Mouse (Mus musculus) midbrain, postnatal 0 days (tissue): ENCODE measurements around the gene Grin3b. TPM values are rescaled to one million over a fixed set of nuclear protein-coding genes. Genes with fewer than 3 reads are reported as not detected.

Source experiments
- ATAC-seq: fragments of 200-750 bp; cut with Nextera tagmentation; 2 replicates; pipeline ENCODE4 v1.8.0; 2017; ENCODE audit warnings: moderate number of reproducible peaks, mild to moderate bottlenecking, moderate TSS enrichment, moderate library complexity; ENCODE audit not compliant: low FRiP score
- DNase-seq: peaks from one replicate; pipeline ENCODE4 v3.0.0-alpha.2; 2015; ENCODE audit warnings: low spot score
- H3K27ac ChIP-seq: fragments of 300-500 bp; sonication (generic); 2 replicates; pipeline ENCODE4 v1.5.1; 2014; ENCODE audit warnings: low read depth, mild to moderate bottlenecking, low read length, mixed read lengths
- H3K27me3 ChIP-seq: fragments of 300-500 bp; sonication (generic); 2 replicates; pipeline ENCODE4 v1.6.1; 2014; ENCODE audit warnings: low read length, control low read depth, mixed read lengths; ENCODE audit not compliant: insufficient read depth
- H3K36me3 ChIP-seq: fragments of 300-500 bp; sonication (generic); 2 replicates; pipeline ENCODE4 v1.6.1; 2014; ENCODE audit warnings: low read length, control low read depth, mixed read lengths; ENCODE audit not compliant: insufficient read depth
- H3K4me1 ChIP-seq: fragments of 300-500 bp; sonication (generic); 2 replicates; pipeline ENCODE4 v1.6.1; 2014; ENCODE audit warnings: mild to moderate bottlenecking, control low read depth, antibody characterized with exemption, low read length, mixed read lengths; ENCODE audit not compliant: insufficient read depth
- H3K4me2 ChIP-seq: fragments of 300-500 bp; sonication (generic); 2 replicates; pipeline ENCODE4 v1.6.1; 2014; ENCODE audit warnings: low read depth, mild to moderate bottlenecking, low read length, mixed read lengths; ENCODE audit not compliant: poor library complexity, severe bottlenecking
- H3K4me3 ChIP-seq: fragments of 300-500 bp; sonication (generic); 2 replicates; pipeline ENCODE4 v1.5.1; 2014; ENCODE audit warnings: low read depth, mild to moderate bottlenecking, low read length, moderate library complexity
- H3K9ac ChIP-seq: fragments of 300-500 bp; sonication (generic); replicated peaks from 2 replicates; pipeline ENCODE4 v1.6.1; 2014; ENCODE audit warnings: mild to moderate bottlenecking, low read length, moderate library complexity, mixed read lengths; ENCODE audit not compliant: poor library complexity, severe bottlenecking
- H3K9me3 ChIP-seq: fragments of 300-500 bp; sonication (generic); 2 replicates; pipeline ENCODE4 v1.6.1; 2016; ENCODE audit warnings: low read length, control low read depth
- CTCF ChIP-seq: IDR thresholded peaks from 2 replicates; pipeline ENCODE4 v1.5.1; 2016; ENCODE audit warnings: antibody characterized with exemption, mild to moderate bottlenecking
- WGBS: fragments of 180-500 bp; shearing (Covaris S2); extraction: QIAGEN DNeasy Blood & Tissue Kit; methylation state at CpG from one replicate; pipeline ENCODE4 v1.1.7; 2014; 5-methylcytosine and 5-hydroxymethylcytosine counted together
- polyA plus RNA-seq: library from polyadenylated mRNA; unstranded; fragments of >200 nt; fragmentation: Nextera tagmentation; extraction: Ambion mirVana; gene quantifications from 2 replicates; pipeline ENCODE4 v1.2.1, GENCODE M21; 2015
- total RNA-seq: library from RNA; depleted of rRNA; stranded (reverse); fragments of >200 nt; gene quantifications from 2 replicates; pipeline ENCODE4 v1.2.3, GENCODE M21; 2014

The Grin3b gene
- total and polyA plus RNA-seq, 2 experiments from 2014 or later: 0.21 to 2.2 TPM

DNA sequence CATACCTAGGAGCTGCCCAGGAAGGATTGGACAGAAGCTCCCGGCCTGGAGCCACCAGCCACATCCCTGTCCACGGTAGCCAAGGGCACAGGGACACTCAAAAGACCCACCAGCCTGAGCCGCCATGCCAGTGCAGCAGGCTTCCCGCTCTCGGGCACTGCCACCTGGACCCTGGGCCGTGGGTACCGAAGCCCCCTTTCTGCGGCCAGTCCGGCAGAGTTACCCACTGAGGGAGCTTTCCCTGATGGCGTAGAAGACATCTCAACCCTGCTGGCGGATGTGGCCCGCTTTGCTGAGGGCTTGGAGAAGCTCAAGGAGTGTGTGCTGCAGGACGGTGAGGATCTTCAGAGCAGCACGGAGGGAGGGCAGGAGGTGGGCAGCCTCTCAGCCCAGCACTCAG lies 47.3 kb downstream of the Grin3b start:
- no peak for TF ChIP-seq CTCF
- no peak for DNase-seq
- ATAC-seq: no peak
- Histone ChIP-seq H3K9me3 (no peaks in the 10 kb centered on the region), H3K9ac (no peak overlapping the region), H3K27ac (no peak overlapping the region), H3K4me1 (no peaks in the 10 kb centered on the region), H3K27me3 (peaks cover 27% of the 10 kb centered on the region), H3K36me3 (no peaks in the 10 kb centered on the region), H3K4me3 (no peak overlapping the region), H3K4me2 (no peak overlapping the region)
- 82% methylated on average over 14 of the region's 14 CpGs for WGBS

GRCm38 (mm10) chr10:80018739-80019297 lies 48.3 kb downstream of the Grin3b start:
- Histone ChIP-seq H3K4me2 (no peak overlapping the region), H3K9me3 (no peaks in the 10 kb centered on the region), H3K9ac (no peak overlapping the region), H3K4me3 (no peak overlapping the region), H3K27ac (no peak overlapping the region), H3K4me1 (no peaks in the 10 kb centered on the region), H3K36me3 (no peaks in the 10 kb centered on the region), H3K27me3 (peaks cover 17% of the 10 kb centered on the region)
- no peak for ATAC-seq
- TF ChIP-seq CTCF: no peak
- DNase-seq: no peak
- WGBS: 15% methylated on average over 12 of the region's 15 CpGs

- 9% methylated on average over 20 of the region's 20 CpGs for WGBS
- ATAC-seq (no peak), DNase-seq (no peak)
- no peak overlapping the region for H3K4me2 ChIP-seq
- no peak for TF ChIP-seq CTCF
- no peaks in the 10 kb centered on the region for H3K36me3 ChIP-seq
- no peak overlapping the region for H3K27ac ChIP-seq
- no peak overlapping the region for H3K4me3 ChIP-seq
- no peaks in the 10 kb centered on the region for H3K4me1 ChIP-seq
- peaks cover 10% of the 10 kb centered on the region for H3K27me3 ChIP-seq
- no peak overlapping the region for H3K9ac ChIP-seq
- H3K9me3 ChIP-seq: no peaks in the 10 kb centered on the region
Observed at GRCm38 (mm10) chr10:80019471-80020131, 49.1 kb downstream of the Grin3b start.

DNA sequence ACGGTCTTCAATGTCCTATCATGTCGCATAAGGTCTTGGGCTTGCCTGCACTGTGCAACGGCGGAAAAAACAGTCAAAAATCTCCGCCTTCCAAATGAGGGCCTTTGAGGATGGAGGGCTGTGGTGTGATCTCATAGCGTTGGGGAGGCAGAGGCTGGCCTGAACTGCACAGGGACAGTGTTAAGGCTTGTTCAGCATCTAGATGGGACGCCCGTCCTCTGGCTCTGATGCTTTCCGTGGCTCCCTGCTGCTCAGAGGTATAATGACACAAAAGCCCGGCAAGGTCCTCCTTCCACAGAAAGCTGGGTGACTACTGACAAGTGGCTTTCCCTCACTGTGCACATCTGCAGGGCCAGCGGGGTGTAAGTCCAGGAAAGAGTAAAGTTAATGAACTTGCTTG lies 49.7 kb downstream of the Grin3b start:
- DNase-seq (no peak), ATAC-seq (no peak)
- H3K27me3 ChIP-seq: peaks cover 6% of the 10 kb centered on the region
- H3K9me3 ChIP-seq: no peaks in the 10 kb centered on the region
- no peaks in the 10 kb centered on the region for H3K36me3 ChIP-seq
- no peak for TF ChIP-seq CTCF
- no peak overlapping the region for H3K4me3 ChIP-seq
- H3K4me1 ChIP-seq: no peaks in the 10 kb centered on the region
- no peak overlapping the region for H3K4me2 ChIP-seq
- H3K9ac ChIP-seq: no peak overlapping the region
- 29% methylated on average over 11 of the region's 11 CpGs for WGBS
- no peak overlapping the region for H3K27ac ChIP-seq

GRCm38 (mm10) chr10:80020603-80021319 lies 50.2 kb downstream of the Grin3b start:
- ATAC-seq (no peak), DNase-seq (no peak)
- 83% methylated on average over 18 of the region's 18 CpGs for WGBS
- no peak overlapping the region for H3K9ac ChIP-seq
- H3K27me3 ChIP-seq: peaks cover 6% of the 10 kb centered on the region
- no peak overlapping the region for H3K4me2 ChIP-seq
- no peaks in the 10 kb centered on the region for H3K9me3 ChIP-seq
- no peaks in the 10 kb centered on the region for H3K36me3 ChIP-seq
- no peak overlapping the region for H3K27ac ChIP-seq
- no peak for TF ChIP-seq CTCF
- no peaks in the 10 kb centered on the region for H3K4me1 ChIP-seq
- H3K4me3 ChIP-seq: no peak overlapping the region

DNA sequence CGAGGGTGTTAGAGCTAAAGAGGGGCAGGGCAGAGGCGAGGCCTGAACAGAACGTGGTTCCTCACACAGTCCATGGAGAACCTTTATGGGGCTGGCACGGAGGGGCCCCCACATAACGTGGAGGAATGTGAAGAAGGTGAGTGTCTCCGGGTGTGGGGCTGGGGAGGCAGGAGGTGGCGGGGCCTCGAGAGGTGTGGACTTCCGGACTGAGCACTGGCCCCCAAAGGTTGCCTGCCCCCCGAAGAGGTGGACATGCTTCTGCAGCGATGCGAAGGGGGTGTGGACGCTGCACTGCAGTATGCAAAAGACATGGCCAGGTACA lies 50.8 kb downstream of the Grin3b start:
- H3K27me3 ChIP-seq: peaks cover 6% of the 10 kb centered on the region

More for the DNA sequence above, 50.8 kb downstream of the Grin3b start:
- Histone ChIP-seq H3K4me2 (no peak overlapping the region), H3K9ac (no peak overlapping the region), H3K4me3 (no peak overlapping the region), H3K27ac (no peak overlapping the region), H3K4me1 (no peaks in the 10 kb centered on the region), H3K36me3 (no peaks in the 10 kb centered on the region), H3K9me3 (no peaks in the 10 kb centered on the region)
- ATAC-seq: peak; percentile 17; the same call in 1 of the 2 replicates
- TF ChIP-seq CTCF: no peak
- no peak for DNase-seq
- WGBS: 93% methylated on average over 13 of the region's 13 CpGs
